Mouse (Mus musculus) spleen, adult 12 weeks (tissue): ENCODE measurements around the gene Map3k15.
A peak's percentile ranks its signal among the peaks of the same experiment; 100 is the strongest.

Experiments used
- DNase-seq: peaks from one replicate; pipeline ENCODE4 v3.0.0; 2022; ENCODE audit warnings: low spot score

The Map3k15 gene

GRCm38 (mm10) chrX:159988002-159988960 lies at the start of gene Map3k15:
TSS of gene Map3k15 (plus strand) at chrX:159988433.
- DNase-seq: peak; percentile 42

GRCm38 (mm10) chrX:159942569-159942968 lies 45.7 kb upstream of the Map3k15 start:
- DNase-seq: no peak

DNA sequence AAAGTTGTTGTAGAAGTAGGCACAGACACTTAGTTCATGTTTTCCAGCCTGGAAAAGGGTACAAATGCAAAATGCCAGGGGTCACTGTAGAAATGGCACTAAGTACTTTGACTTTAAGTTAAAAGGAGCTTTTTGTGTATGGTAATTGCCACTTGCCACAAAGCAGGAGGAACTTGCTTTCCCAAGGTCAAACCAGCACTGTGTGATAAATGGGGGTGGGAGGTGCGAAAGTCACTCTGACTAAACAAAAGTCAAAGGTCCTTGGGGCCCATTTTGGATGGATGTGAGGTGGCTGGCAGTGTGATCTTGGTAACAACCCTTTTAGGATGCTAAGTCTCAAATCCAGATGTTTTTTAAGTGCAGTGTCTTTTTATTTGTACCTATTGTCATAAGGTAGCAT lies 44.6 kb upstream of the Map3k15 start:
- DNase-seq: no peak

GRCm38 (mm10) chrX:159953546-159954429 lies 34.4 kb upstream of the Map3k15 start:
- no peak for DNase-seq

- DNase-seq: no peak
Measured at GRCm38 (mm10) chrX:159954430-159954779, 33.8 kb upstream of the Map3k15 start.

DNA sequence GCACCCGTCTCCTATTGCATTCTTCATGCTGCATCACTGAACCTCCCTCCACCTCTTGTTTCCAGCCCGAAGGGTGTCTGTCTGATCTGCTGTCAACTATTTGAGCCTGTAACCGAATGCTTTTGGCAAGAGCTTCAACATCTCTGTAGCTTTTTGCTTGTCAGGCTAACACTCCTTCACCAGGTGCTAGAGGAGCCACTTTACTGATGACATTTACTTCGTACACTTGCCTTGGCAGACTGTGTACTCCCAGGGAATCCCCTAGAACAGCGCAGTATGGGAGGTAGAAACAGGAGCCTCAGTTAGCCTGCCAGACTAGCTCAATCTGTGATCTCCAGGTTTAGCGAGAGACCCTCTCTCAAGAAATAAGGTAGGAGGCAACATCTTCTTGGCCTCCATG lies 32.8 kb upstream of the Map3k15 start:
- DNase-seq: no peak

GRCm38 (mm10) chrX:159961385-159961784 lies 26.8 kb upstream of the Map3k15 start:
- no peak for DNase-seq

DNA sequence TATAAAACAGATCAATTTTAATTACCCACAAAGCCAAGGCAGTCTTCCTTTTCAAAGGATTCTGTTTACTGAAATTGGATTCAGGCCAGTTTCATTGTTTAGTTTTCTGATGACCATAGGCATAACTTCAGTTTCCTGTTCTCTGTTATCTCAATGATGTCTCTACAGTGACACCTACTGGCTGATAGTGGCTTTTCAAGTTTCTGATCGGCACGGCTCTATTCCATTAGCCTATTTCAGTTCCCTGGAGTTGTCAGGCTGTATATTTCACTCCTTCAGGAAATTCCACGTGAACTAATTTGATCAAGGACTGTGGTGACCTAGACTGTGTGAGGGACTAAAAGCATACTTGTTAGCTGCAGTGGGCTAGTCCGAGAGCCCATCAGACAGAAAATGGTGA lies 25.0 kb upstream of the Map3k15 start:
- DNase-seq: peak; percentile 3

GRCm38 (mm10) chrX:159963925-159964324 lies 24.3 kb upstream of the Map3k15 start:
- DNase-seq: no peak

GRCm38 (mm10) chrX:159969025-159969424 lies 19.2 kb upstream of the Map3k15 start:
- no peak for DNase-seq

- DNase-seq: no peak
Measured at GRCm38 (mm10) chrX:159971091-159971779, 17.0 kb upstream of the Map3k15 start.

GRCm38 (mm10) chrX:159973730-159974129 lies 14.5 kb upstream of the Map3k15 start:
- DNase-seq: no peak

DNA sequence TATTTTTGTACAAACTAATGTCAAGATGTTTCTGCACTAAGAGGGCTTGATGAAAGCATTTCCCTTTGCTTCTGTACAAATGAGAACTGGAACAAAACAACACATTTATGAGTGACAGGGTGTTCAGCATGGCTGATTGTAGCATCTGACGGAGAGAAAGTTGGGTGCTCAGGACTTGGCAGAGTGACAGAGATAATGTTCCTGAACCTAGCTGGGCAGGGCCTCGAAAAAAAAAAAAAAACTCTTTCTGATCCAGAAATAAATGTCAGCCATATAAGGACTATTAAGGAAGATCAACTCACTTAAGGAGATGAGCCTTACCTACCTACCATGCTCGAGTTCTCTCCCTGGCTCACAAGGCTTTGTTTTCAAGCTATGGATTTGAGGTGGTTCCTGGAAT lies 12.0 kb upstream of the Map3k15 start:
- no peak for DNase-seq

- no peak for DNase-seq
Measured at GRCm38 (mm10) chrX:159995808-159996207, 7.6 kb downstream of the Map3k15 start.

- DNase-seq: no peak
Measured at GRCm38 (mm10) chrX:160053306-160053705, 65.1 kb downstream of the Map3k15 start.

DNA sequence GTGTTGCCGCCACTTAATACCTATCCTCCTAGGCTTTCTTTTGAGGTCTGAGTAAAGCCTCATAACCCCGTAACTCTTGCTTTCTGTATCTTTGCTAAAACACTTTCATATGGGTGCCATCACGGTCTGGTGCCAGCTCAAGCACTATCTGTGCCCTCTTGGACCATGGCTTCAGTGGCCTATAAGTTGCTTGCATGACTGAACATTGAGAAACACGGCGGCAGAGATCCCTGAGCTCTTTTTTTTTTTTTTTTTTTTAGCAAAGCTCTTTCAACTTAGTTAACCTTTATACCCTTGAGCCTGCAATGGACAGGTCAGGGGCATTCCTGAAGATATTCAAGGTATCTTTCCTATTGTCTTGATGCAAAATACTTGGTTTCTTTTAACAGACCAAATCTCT lies 66.4 kb downstream of the Map3k15 start:
- DNase-seq: no peak

- no peak for DNase-seq
Measured at GRCm38 (mm10) chrX:160091973-160092372, 103.7 kb downstream of the Map3k15 start.

GRCm38 (mm10) chrX:160107817-160108216 lies 119.6 kb downstream of the Map3k15 start:
- DNase-seq: no peak

GRCm38 (mm10) chrX:160113777-160114176 lies 125.5 kb downstream of the Map3k15 start:
- DNase-seq: no peak

GRCm38 (mm10) chrX:160116074-160116473 lies 127.8 kb downstream of the Map3k15 start:
- no peak for DNase-seq

- DNase-seq: peak; percentile 5
Measured at GRCm38 (mm10) chrX:160116658-160117057, 128.4 kb downstream of the Map3k15 start.

- no peak for DNase-seq
Measured at GRCm38 (mm10) chrX:160134136-160134843, 146.1 kb downstream of the Map3k15 start.
